Mouse (Mus musculus): ENCODE measurements around the gene Hspa5. TPM values are rescaled to one million over a fixed set of nuclear protein-coding genes. Genes with fewer than 3 reads are reported as not detected.
"Not testable (repeated sequence)": the region's sequence is repeated elsewhere in the genome, so short reads cannot be mapped to it uniquely, and the experiment has no call there.

Hspa5 gene
- polyA plus RNA-seq, 1 experiment, result 451 TPM

- Histone ChIP-seq H3K4me3 (no peak overlapping the region), H3K36me3 (ENCODE audit: control insufficient read depth, insufficient read depth) (peaks cover 68% of the 10 kb centered on the region)
Observed at GRCm38 (mm10) chr2:34777237-34777868, 5.6 kb downstream of the Hspa5 start.

GRCm38 (mm10) chr2:34783064-34784020, 11.6 kb downstream of the Hspa5 start:
- Histone ChIP-seq H3K79me2 (ENCODE audit: control insufficient read depth, insufficient read depth) (no peaks in the 10 kb centered on the region), H3K27me3 (ENCODE audit: control insufficient read depth, insufficient read depth, insufficient read length) (no peaks in the 10 kb centered on the region), H3K4me2 (ENCODE audit: low read depth) (no peak overlapping the region), H3ac (ENCODE audit: control insufficient read depth, insufficient read length) (no peak overlapping the region), H3K4me3 (no peak overlapping the region), H3K36me3 (ENCODE audit: control insufficient read depth, insufficient read depth) (peaks cover 30% of the 10 kb centered on the region)
- TF ChIP-seq TCF3 (IDR thresholded peaks at IDR 0.05; ENCODE audit: insufficient read length, low read depth), result no peak
- no peak for TF ChIP-seq POLR2AphosphoS2 (IDR thresholded peaks at IDR 0.05; ENCODE audit: insufficient read length, low read depth)
- TF ChIP-seq USF1 (IDR thresholded peaks at IDR 0.05; ENCODE audit: low read depth), result no peak
- no peak for TF ChIP-seq SRF (IDR thresholded peaks at IDR 0.05; ENCODE audit: control insufficient read depth, insufficient read length, low read depth)
- TF ChIP-seq REST (IDR thresholded peaks at IDR 0.05; ENCODE audit: insufficient read depth, insufficient read length), result no peak
- no peak for TF ChIP-seq TCF12 (IDR thresholded peaks at IDR 0.05; ENCODE audit: insufficient read depth, poor library complexity, severe bottlenecking)
- TF ChIP-seq MAX (IDR thresholded peaks at IDR 0.05; ENCODE audit: low read depth), result no peak
- TF ChIP-seq E2F4 (IDR thresholded peaks at IDR 0.05; ENCODE audit: insufficient read depth), result no peak
- no peak for TF ChIP-seq MYOG (IDR thresholded peaks at IDR 0.05; ENCODE audit: control insufficient read depth in 1 of 3, insufficient read depth in 1 of 3, insufficient read length in 2 of 3, low read depth in 2 of 3)
- no peak for TF ChIP-seq CEBPB (IDR thresholded peaks at IDR 0.05; ENCODE audit: insufficient read depth, poor library complexity, severe bottlenecking)

More at GRCm38 (mm10) chr2:34777237-34777868, 5.6 kb downstream of the Hspa5 start:
- Histone ChIP-seq H3ac (ENCODE audit: control insufficient read depth, insufficient read length) (no peak overlapping the region), H3K27me3 (ENCODE audit: control insufficient read depth, insufficient read depth, insufficient read length) (no peaks in the 10 kb centered on the region), H3K79me2 (ENCODE audit: control insufficient read depth, insufficient read depth) (peaks cover 54% of the 10 kb centered on the region), H3K4me2 (ENCODE audit: low read depth) (peak overlapping the region; percentile 39)
- TF ChIP-seq USF1 (IDR thresholded peaks at IDR 0.05; ENCODE audit: low read depth) (no peak), MYOD1 (IDR thresholded peaks at IDR 0.05; ENCODE audit: control insufficient read depth in 1 of 3, insufficient read length in 2 of 3, low read depth in 2 of 3) (no peak), E2F4 (IDR thresholded peaks at IDR 0.05; ENCODE audit: insufficient read depth) (no peak), REST (IDR thresholded peaks at IDR 0.05; ENCODE audit: insufficient read depth, insufficient read length) (no peak), SRF (IDR thresholded peaks at IDR 0.05; ENCODE audit: control insufficient read depth, insufficient read length, low read depth) (no peak), TCF12 (IDR thresholded peaks at IDR 0.05; ENCODE audit: insufficient read depth, poor library complexity, severe bottlenecking) (no peak), POLR2AphosphoS2 (IDR thresholded peaks at IDR 0.05; ENCODE audit: insufficient read length, low read depth) (no peak), CEBPB (IDR thresholded peaks at IDR 0.05; ENCODE audit: insufficient read depth, poor library complexity, severe bottlenecking) (no peak), POLR2A (IDR thresholded peaks at IDR 0.05; ENCODE audit: insufficient read length, low read depth) (no peak), TCF3 (IDR thresholded peaks at IDR 0.05; ENCODE audit: insufficient read length, low read depth) (no peak), MYOG (IDR thresholded peaks at IDR 0.05; ENCODE audit: control insufficient read depth in 1 of 3, insufficient read depth in 1 of 3, insufficient read length in 2 of 3, low read depth in 2 of 3) (no peak), MAX (IDR thresholded peaks at IDR 0.05; ENCODE audit: low read depth) (no peak)

- H3K4me3 ChIP-seq, result no peak overlapping the region
- H3ac ChIP-seq (ENCODE audit: control insufficient read depth, insufficient read length), result no peak overlapping the region
- H3K79me2 ChIP-seq (ENCODE audit: control insufficient read depth, insufficient read depth), result no peaks in the 10 kb centered on the region
- TF ChIP-seq E2F4 (IDR thresholded peaks at IDR 0.05; ENCODE audit: insufficient read depth) (no peak), POLR2A (IDR thresholded peaks at IDR 0.05; ENCODE audit: insufficient read length, low read depth) (no peak), USF1 (IDR thresholded peaks at IDR 0.05; ENCODE audit: low read depth) (no peak), REST (IDR thresholded peaks at IDR 0.05; ENCODE audit: insufficient read depth, insufficient read length) (no peak)
- H3K4me2 ChIP-seq (ENCODE audit: low read depth), result no peak overlapping the region
- peaks cover 25% of the 10 kb centered on the region for H3K36me3 ChIP-seq (ENCODE audit: control insufficient read depth, insufficient read depth)
- H3K27me3 ChIP-seq (ENCODE audit: control insufficient read depth, insufficient read depth, insufficient read length), result no peaks in the 10 kb centered on the region
Observed at GRCm38 (mm10) chr2:34784085-34784484, 12.3 kb downstream of the Hspa5 start.

- no peak overlapping the region for H3K4me2 ChIP-seq (ENCODE audit: low read depth)
- no peak for TF ChIP-seq POLR2A (IDR thresholded peaks at IDR 0.05; ENCODE audit: insufficient read length, low read depth)
- no peak for TF ChIP-seq MYOG (IDR thresholded peaks at IDR 0.05; ENCODE audit: control insufficient read depth in 1 of 3, insufficient read depth in 1 of 3, insufficient read length in 2 of 3, low read depth in 2 of 3)
- no peak for TF ChIP-seq CEBPB (IDR thresholded peaks at IDR 0.05; ENCODE audit: insufficient read depth, poor library complexity, severe bottlenecking)
- no peak for TF ChIP-seq TCF3 (IDR thresholded peaks at IDR 0.05; ENCODE audit: insufficient read length, low read depth)
- TF ChIP-seq E2F4 (IDR thresholded peaks at IDR 0.05; ENCODE audit: insufficient read depth), result no peak
- no peak for TF ChIP-seq USF1 (IDR thresholded peaks at IDR 0.05; ENCODE audit: low read depth)
- TF ChIP-seq MAX (IDR thresholded peaks at IDR 0.05; ENCODE audit: low read depth), result no peak
- no peak for TF ChIP-seq TCF12 (IDR thresholded peaks at IDR 0.05; ENCODE audit: insufficient read depth, poor library complexity, severe bottlenecking)
- no peak for TF ChIP-seq POLR2AphosphoS2 (IDR thresholded peaks at IDR 0.05; ENCODE audit: insufficient read length, low read depth)
- TF ChIP-seq REST (IDR thresholded peaks at IDR 0.05; ENCODE audit: insufficient read depth, insufficient read length), result no peak
- TF ChIP-seq MYOD1 (IDR thresholded peaks at IDR 0.05; ENCODE audit: control insufficient read depth in 1 of 3, insufficient read length in 2 of 3, low read depth in 2 of 3), result no peak
- no peak for TF ChIP-seq SRF (IDR thresholded peaks at IDR 0.05; ENCODE audit: control insufficient read depth, insufficient read length, low read depth)
- no peaks in the 10 kb centered on the region for H3K79me2 ChIP-seq (ENCODE audit: control insufficient read depth, insufficient read depth)
- no peak overlapping the region for H3ac ChIP-seq (ENCODE audit: control insufficient read depth, insufficient read length)
- H3K27me3 ChIP-seq (ENCODE audit: control insufficient read depth, insufficient read depth, insufficient read length), result no peaks in the 10 kb centered on the region
- H3K36me3 ChIP-seq (ENCODE audit: control insufficient read depth, insufficient read depth), result peaks cover 28% of the 10 kb centered on the region
- H3K4me3 ChIP-seq, result no peak overlapping the region
Observed at GRCm38 (mm10) chr2:34790282-34790681, 18.5 kb downstream of the Hspa5 start.

GRCm38 (mm10) chr2:34792543-34792942, 20.8 kb downstream of the Hspa5 start:
- H3K79me2 ChIP-seq (ENCODE audit: control insufficient read depth, insufficient read depth); H3K27me3 ChIP-seq (ENCODE audit: control insufficient read depth, insufficient read depth, insufficient read length); H3K4me3 ChIP-seq; H3K4me2 ChIP-seq (ENCODE audit: low read depth); H3ac ChIP-seq (ENCODE audit: control insufficient read depth, insufficient read length): not testable (repeated sequence)
- peaks cover 26% of the 10 kb centered on the region for H3K36me3 ChIP-seq (ENCODE audit: control insufficient read depth, insufficient read depth)
